Mouse (Mus musculus): ENCODE measurements around the gene Agl. TPM values are rescaled to one million over a fixed set of nuclear protein-coding genes. Genes with fewer than 3 reads are reported as not detected.

The Agl gene
- polyA plus RNA-seq, 1 experiment from 2014 or later: 28.1 TPM

DNA sequence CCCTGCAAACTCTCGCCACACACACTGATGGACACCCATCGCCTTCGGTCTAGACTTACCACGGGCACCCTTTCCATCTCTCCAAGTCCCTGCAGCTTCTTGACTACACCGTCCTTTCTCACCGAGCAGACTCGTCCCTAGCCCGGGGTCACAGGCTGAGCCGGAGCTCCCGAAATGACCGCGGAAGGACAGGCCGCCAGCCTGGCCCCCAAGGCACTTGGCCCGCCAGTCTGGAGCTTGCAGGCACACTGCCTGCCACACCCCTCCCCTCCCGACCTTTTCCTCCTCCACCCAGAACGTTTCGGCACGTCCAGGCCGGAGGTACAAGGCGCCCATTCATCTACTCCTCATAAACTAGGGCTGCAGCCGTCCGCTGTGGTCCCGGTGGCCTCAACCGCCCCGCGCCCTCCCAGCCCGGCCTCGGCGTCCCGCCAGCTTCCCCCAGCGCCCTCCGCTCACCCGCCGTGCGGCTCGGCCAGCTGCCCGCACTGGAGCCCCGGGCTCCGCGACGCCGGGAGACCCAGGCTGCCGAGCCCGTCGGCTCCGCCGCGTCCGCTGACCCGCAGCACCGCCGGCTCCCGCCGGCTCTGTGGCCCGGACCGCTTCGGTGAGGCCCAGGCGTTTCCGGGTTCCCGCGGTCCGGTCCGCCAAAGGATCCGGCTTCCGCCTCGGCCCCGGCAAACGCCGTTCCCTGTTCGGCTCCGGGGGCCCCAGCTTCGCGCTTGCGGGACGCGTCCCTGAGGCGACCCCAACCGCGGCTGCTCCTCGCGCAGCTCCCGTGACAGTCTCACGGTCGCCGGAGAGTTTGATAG lies 96.1 kb downstream of the Agl start:
- Histone ChIP-seq H3K9ac (ENCODE audit: low read length) (peak overlapping the region; percentile 94), H3K9me3 (replicated peaks; ENCODE audit: control insufficient read depth, low read length) (no peaks in the 10 kb centered on the region), H3K27me3 (ENCODE audit: control insufficient read depth, insufficient read depth, low read length) (no peaks in the 10 kb centered on the region), H3K4me2 (ENCODE audit: low read depth, low read length) (peak overlapping the region; percentile 78), H3K4me3 (replicated peaks; ENCODE audit: low read length) (peak overlapping the region; percentile 80), H3K36me3 (ENCODE audit: control insufficient read depth, insufficient read depth, low read length) (no peaks in the 10 kb centered on the region), H3K27ac (ENCODE audit: low read length) (peak overlapping the region; percentile 92), H3K4me1 (ENCODE audit: control insufficient read depth, insufficient read depth, low read length) (peaks cover 6% of the 10 kb centered on the region)
- ATAC-seq (ENCODE audit: insufficient read depth, low FRiP score): peak; percentile 92
- 1% methylated on average over 85 of the region's 85 CpGs for WGBS

- H3K27me3 ChIP-seq (ENCODE audit: control insufficient read depth, insufficient read depth, low read length): no peaks in the 10 kb centered on the region
- ATAC-seq (ENCODE audit: insufficient read depth, low FRiP score): no peak
- H3K4me2 ChIP-seq (ENCODE audit: low read depth, low read length): peak overlapping the region; percentile 78
- 39% methylated on average over 9 of the region's 9 CpGs for WGBS
- H3K4me1 ChIP-seq (ENCODE audit: control insufficient read depth, insufficient read depth, low read length): peaks cover 6% of the 10 kb centered on the region
- no peaks in the 10 kb centered on the region for H3K36me3 ChIP-seq (ENCODE audit: control insufficient read depth, insufficient read depth, low read length)
- peak overlapping the region; percentile 27 for H3K9ac ChIP-seq (ENCODE audit: low read length)
- no peaks in the 10 kb centered on the region for H3K9me3 ChIP-seq (replicated peaks; ENCODE audit: control insufficient read depth, low read length)
- H3K27ac ChIP-seq (ENCODE audit: low read length): no peak overlapping the region
- H3K4me3 ChIP-seq (replicated peaks; ENCODE audit: low read length): peak overlapping the region; percentile 80
Measured at GRCm38 (mm10) chr3:116710941-116711340, 97.0 kb downstream of the Agl start.

DNA sequence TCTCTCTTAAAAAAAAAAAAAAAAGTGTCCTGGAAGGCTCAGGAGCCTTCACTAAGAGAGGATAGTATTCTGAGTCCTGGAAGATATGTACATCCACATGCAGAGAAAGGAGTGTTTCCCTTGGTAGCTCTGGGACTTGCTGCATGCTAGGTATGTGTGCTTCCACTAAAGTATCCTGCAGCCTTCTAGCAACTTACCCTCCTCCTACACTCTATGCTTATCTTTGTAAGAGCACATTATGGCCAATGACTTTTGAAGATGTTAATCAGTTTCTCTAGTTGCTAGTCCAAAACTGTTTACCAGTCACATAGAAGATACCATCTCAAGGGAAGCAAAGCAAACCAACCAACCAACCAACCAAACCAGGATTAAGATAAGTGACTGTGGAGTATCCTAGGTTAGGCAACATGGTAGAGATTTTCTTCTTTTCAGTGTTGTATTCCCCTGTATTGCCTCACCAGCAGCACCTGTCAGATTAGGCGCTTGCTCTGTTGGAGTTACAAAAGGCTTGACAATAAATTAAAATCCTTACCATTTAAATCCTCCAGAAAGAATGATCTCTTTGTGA lies 102.2 kb downstream of the Agl start:
- Histone ChIP-seq H3K27me3 (ENCODE audit: control insufficient read depth, insufficient read depth, low read length) (no peaks in the 10 kb centered on the region), H3K9ac (ENCODE audit: low read length) (no peak overlapping the region), H3K4me1 (ENCODE audit: control insufficient read depth, insufficient read depth, low read length) (peaks cover 3% of the 10 kb centered on the region; the same call in 1 of the 2 replicates), H3K27ac (ENCODE audit: low read length) (no peak overlapping the region), H3K4me2 (ENCODE audit: low read depth, low read length) (no peak overlapping the region), H3K4me3 (replicated peaks; ENCODE audit: low read length) (no peak overlapping the region), H3K36me3 (ENCODE audit: control insufficient read depth, insufficient read depth, low read length) (no peaks in the 10 kb centered on the region), H3K9me3 (replicated peaks; ENCODE audit: control insufficient read depth, low read length) (no peaks in the 10 kb centered on the region)
- no peak for ATAC-seq (ENCODE audit: insufficient read depth, low FRiP score)
- 95% methylated on average over 1 of the region's 1 CpGs for WGBS

DNA sequence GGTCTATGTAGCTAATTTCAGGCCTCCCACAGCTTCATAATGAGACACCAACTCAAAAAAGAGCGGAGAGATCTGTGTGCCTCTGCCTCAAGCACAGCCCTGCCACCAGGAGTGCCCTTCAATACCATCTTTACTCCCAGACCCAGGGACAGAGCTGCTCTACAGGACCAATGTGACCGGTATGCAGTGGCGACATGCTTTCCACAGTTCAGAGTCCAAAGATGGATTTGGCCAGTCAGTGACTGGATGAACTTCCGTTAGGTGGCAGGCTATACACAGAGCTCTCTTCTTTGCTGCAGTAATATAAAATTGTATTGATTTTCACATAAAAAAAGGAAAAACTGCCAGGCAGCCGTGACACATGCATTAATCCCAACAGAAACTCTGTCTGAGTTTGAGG lies 104.1 kb downstream of the Agl start:
- WGBS: 86% methylated on average over 5 of the region's 5 CpGs
- Histone ChIP-seq H3K27me3 (ENCODE audit: control insufficient read depth, insufficient read depth, low read length) (no peaks in the 10 kb centered on the region), H3K9me3 (replicated peaks; ENCODE audit: control insufficient read depth, low read length) (no peaks in the 10 kb centered on the region), H3K9ac (ENCODE audit: low read length) (no peak overlapping the region), H3K27ac (ENCODE audit: low read length) (no peak overlapping the region; the same call in 1 of the 2 replicates), H3K4me1 (ENCODE audit: control insufficient read depth, insufficient read depth, low read length) (peaks cover 8% of the 10 kb centered on the region; the same call in 1 of the 2 replicates), H3K4me2 (ENCODE audit: low read depth, low read length) (no peak overlapping the region), H3K4me3 (replicated peaks; ENCODE audit: low read length) (no peak overlapping the region), H3K36me3 (ENCODE audit: control insufficient read depth, insufficient read depth, low read length) (no peaks in the 10 kb centered on the region)
- ATAC-seq (ENCODE audit: insufficient read depth, low FRiP score): peak; percentile 18; the same call in 1 of the 2 replicates

DNA sequence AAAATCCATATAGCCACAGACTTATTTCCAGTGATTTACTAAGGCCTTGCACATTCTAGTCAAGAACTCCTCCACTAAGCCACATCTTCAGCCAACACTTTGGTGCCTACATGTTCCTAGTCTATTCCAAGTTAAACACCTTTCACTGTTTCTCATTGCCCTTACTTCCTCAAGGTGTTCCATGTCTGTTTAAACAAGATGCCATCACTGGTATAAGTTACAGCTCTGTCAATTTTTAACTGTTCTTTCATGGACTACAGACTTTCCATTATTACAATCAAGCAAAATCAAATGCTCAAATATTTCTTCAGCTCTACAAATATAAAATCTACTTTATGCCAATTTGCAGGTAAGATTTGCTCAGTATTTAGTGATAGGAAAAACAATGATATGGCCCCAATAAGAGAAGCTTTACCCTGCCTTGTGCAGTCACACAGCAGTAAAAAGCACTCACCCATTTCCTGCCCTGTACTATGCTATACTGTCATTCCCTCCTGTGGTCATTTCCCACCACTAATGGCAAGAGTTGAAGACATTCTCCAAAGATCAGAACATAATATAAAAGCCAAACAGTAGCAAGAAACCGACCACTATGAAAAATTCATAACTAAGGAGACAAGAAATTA lies 105.2 kb downstream of the Agl start:
- no peaks in the 10 kb centered on the region for H3K36me3 ChIP-seq (ENCODE audit: control insufficient read depth, insufficient read depth, low read length)
- no peak overlapping the region for H3K4me3 ChIP-seq (replicated peaks; ENCODE audit: low read length)
- no peaks in the 10 kb centered on the region for H3K27me3 ChIP-seq (ENCODE audit: control insufficient read depth, insufficient read depth, low read length)
- 67% methylated on average over 1 of the region's 1 CpGs for WGBS
- no peak overlapping the region for H3K27ac ChIP-seq (ENCODE audit: low read length)
- ATAC-seq (ENCODE audit: insufficient read depth, low FRiP score): peak; percentile 82
- no peak overlapping the region for H3K4me2 ChIP-seq (ENCODE audit: low read depth, low read length)
- H3K4me1 ChIP-seq (ENCODE audit: control insufficient read depth, insufficient read depth, low read length): peaks cover 8% of the 10 kb centered on the region; the same call in 1 of the 2 replicates
- no peak overlapping the region for H3K9ac ChIP-seq (ENCODE audit: low read length)
- no peaks in the 10 kb centered on the region for H3K9me3 ChIP-seq (replicated peaks; ENCODE audit: control insufficient read depth, low read length)

- no peak overlapping the region for H3K4me3 ChIP-seq (replicated peaks; ENCODE audit: low read length)
- 89% methylated on average over 4 of the region's 4 CpGs for WGBS
- no peak for ATAC-seq (ENCODE audit: insufficient read depth, low FRiP score)
- peaks cover 8% of the 10 kb centered on the region; the same call in 1 of the 2 replicates for H3K4me1 ChIP-seq (ENCODE audit: control insufficient read depth, insufficient read depth, low read length)
- no peaks in the 10 kb centered on the region for H3K27me3 ChIP-seq (ENCODE audit: control insufficient read depth, insufficient read depth, low read length)
- H3K27ac ChIP-seq (ENCODE audit: low read length): peak overlapping the region; percentile 46; the same call in 1 of the 2 replicates
- no peak overlapping the region for H3K4me2 ChIP-seq (ENCODE audit: low read depth, low read length)
- no peaks in the 10 kb centered on the region for H3K9me3 ChIP-seq (replicated peaks; ENCODE audit: control insufficient read depth, low read length)
- H3K36me3 ChIP-seq (ENCODE audit: control insufficient read depth, insufficient read depth, low read length): no peaks in the 10 kb centered on the region
- H3K9ac ChIP-seq (ENCODE audit: low read length): no peak overlapping the region
Measured at GRCm38 (mm10) chr3:116701601-116702000, 106.4 kb downstream of the Agl start.

DNA sequence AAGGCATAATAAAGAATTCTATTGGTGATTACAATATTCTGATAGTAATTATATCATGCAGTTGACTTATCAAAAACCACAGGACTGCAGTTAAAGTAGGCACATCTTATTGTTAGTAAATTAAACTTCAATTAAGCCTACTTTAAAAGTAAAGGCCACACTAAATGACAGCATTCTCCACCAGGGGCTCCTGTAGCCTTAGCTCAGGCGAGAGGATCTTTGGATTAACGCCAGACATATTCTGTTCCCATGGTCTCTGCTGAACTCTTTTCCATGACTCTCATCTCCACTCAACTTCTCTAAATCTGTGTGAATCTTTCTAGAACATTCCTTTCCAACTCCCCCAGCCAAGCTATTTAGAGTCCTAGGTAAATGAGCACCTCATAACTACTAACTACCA lies 109.2 kb downstream of the Agl start:
- Histone ChIP-seq H3K4me1 (ENCODE audit: control insufficient read depth, insufficient read depth, low read length) (peaks cover 8% of the 10 kb centered on the region; the same call in 1 of the 2 replicates), H3K9ac (ENCODE audit: low read length) (no peak overlapping the region), H3K27me3 (ENCODE audit: control insufficient read depth, insufficient read depth, low read length) (no peaks in the 10 kb centered on the region), H3K4me3 (replicated peaks; ENCODE audit: low read length) (no peak overlapping the region), H3K27ac (ENCODE audit: low read length) (no peak overlapping the region), H3K4me2 (ENCODE audit: low read depth, low read length) (no peak overlapping the region), H3K36me3 (ENCODE audit: control insufficient read depth, insufficient read depth, low read length) (no peaks in the 10 kb centered on the region), H3K9me3 (replicated peaks; ENCODE audit: control insufficient read depth, low read length) (no peaks in the 10 kb centered on the region)
- WGBS: 56% methylated on average over 2 of the region's 2 CpGs
- no peak for ATAC-seq (ENCODE audit: insufficient read depth, low FRiP score)

DNA sequence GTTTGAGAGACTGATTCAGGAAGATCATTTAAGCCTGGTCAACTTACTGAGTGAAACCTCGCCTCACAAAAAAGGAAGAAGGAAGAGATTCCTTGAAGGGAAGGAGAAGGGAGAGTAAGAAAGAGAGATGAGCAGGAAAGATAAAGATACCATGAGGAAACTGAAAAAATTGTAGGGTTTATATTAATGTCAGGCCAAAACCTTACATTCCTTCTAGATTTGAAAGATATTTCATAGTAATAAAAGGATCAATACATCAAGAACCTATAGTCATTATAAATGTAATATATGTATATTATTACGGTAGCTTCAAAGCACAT lies 112.3 kb downstream of the Agl start:
- Histone ChIP-seq H3K9ac (ENCODE audit: low read length) (no peak overlapping the region), H3K27me3 (ENCODE audit: control insufficient read depth, insufficient read depth, low read length) (no peaks in the 10 kb centered on the region), H3K4me2 (ENCODE audit: low read depth, low read length) (no peak overlapping the region), H3K4me3 (replicated peaks; ENCODE audit: low read length) (no peak overlapping the region), H3K4me1 (ENCODE audit: control insufficient read depth, insufficient read depth, low read length) (peaks cover 5% of the 10 kb centered on the region; the same call in 1 of the 2 replicates), H3K9me3 (replicated peaks; ENCODE audit: control insufficient read depth, low read length) (no peaks in the 10 kb centered on the region), H3K27ac (ENCODE audit: low read length) (no peak overlapping the region), H3K36me3 (ENCODE audit: control insufficient read depth, insufficient read depth, low read length) (no peaks in the 10 kb centered on the region)
- 87% methylated on average over 2 of the region's 2 CpGs for WGBS
- ATAC-seq (ENCODE audit: insufficient read depth, low FRiP score): no peak
